Mouse (Mus musculus): ENCODE data around the gene Sema4d.

Sema4d gene

DNA sequence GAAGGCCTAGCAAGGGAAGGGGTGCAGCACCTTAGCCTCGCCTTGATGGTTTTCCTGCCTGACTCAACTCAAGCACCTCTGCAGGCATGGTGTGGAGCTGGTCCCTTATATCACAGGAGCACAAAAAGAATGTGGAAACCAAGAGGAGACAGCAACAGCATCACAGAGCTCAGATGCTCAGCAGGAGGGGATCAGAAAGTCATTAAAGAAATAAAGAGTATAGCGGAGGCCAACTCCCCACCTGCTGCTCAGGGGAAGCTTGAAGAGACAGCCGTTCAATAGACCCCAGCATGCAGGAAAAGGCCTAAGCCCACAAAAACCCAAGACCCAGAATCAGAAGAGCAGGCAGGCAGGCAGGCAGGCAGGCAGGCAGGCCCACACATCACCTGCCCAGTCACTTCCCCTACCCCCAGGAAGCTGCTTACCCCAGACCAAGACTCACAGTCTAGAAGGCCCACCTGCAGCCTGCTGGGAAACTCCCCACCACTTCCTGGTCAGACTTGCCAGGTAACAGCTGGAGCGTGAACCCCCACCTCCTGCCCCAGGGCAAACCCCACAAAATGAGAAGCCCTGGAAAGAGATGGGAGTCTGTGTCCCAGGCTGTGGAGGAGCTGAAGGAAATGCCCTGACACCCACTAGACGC lies 39.6 kb downstream of the Sema4d start:
- no peak for DNase-seq (ENCODE audit: low spot score)

- DNase-seq (ENCODE audit: low spot score), result no peak
Measured at GRCm38 (mm10) chr13:51753168-51753465, 40.4 kb downstream of the Sema4d start.

GRCm38 (mm10) chr13:51752346-51753167 lies 41.0 kb downstream of the Sema4d start:
- no peak for DNase-seq (ENCODE audit: low spot score)

- DNase-seq (ENCODE audit: low spot score), result no peak
Measured at GRCm38 (mm10) chr13:51749578-51750345, 43.8 kb downstream of the Sema4d start.

GRCm38 (mm10) chr13:51748009-51748552 lies 45.5 kb downstream of the Sema4d start:
- DNase-seq (ENCODE audit: low spot score), result peak; percentile 76

DNA sequence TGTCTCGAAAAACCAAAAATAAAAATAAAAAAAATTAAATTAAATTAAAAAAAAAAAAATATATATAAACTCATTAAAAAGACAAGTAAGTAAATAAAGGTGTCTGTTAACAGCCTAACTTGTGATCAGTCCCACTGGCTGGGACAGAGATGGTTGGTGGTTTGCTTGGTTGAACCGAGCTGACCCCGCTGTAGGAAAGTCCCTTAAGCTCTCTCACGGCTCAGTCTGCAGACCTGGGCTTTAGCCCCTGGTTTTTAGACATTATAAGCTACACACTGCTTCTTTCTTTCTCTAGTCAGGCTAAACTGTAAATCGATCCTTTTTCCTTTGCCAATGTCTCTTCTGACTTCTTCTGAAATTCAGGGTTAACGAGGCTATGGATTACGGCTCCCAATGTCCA lies 46.5 kb downstream of the Sema4d start:
- DNase-seq (ENCODE audit: low spot score), result no peak

- DNase-seq (ENCODE audit: low spot score), result peak; percentile 50
Measured at GRCm38 (mm10) chr13:51745862-51746261, 47.7 kb downstream of the Sema4d start.

- no peak for DNase-seq (ENCODE audit: low spot score)
Measured at GRCm38 (mm10) chr13:51743855-51744254, 49.7 kb downstream of the Sema4d start.

- no peak for DNase-seq (ENCODE audit: low spot score)
Measured at GRCm38 (mm10) chr13:51742551-51743052, 50.9 kb downstream of the Sema4d start.

DNA sequence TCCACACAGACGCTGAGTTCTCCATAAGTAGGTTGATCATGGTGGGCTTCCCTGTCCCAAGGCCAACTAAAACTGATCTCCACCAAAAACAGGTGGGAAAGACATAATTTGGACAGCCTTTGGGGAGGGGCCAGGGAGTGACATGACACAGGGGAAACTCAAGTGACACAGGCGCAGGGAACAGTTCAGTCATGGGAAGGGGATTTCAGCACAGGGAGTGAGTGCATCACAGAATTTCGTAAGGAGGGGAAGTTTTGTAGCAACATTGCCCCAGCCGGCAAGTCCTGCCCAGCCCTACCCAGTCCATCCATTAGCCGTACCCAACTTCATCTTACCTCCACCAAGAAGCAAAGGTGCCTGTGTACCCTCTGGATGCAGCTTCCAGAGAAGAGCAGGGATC lies 52.8 kb downstream of the Sema4d start:
- DNase-seq (ENCODE audit: low spot score), result no peak

DNA sequence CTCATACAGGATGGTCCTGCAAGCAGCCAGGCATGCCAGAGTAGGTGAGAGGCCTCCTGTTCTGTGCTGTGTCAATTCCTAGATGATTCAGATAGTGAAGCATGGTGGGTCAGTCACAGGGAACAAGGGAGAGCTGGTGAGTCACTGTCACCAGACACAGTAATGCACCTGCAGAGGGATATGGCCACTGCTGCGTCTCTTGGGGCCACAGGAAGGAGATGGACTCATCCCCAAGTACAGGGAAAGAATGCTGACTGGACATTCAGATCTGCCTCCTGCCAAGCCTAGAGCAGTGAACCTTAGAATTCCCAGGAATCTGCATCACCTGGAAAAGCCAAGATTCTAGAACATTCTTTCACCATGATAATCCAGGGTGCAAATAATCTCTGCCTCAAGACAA lies 53.8 kb downstream of the Sema4d start:
- DNase-seq (ENCODE audit: low spot score), result no peak

GRCm38 (mm10) chr13:51738531-51739117 lies 54.9 kb downstream of the Sema4d start:
- DNase-seq (ENCODE audit: low spot score), result peak; percentile 37

- peak; percentile 80 for DNase-seq (ENCODE audit: low spot score)
Measured at GRCm38 (mm10) chr13:51737949-51738513, 55.5 kb downstream of the Sema4d start.

- no peak for DNase-seq (ENCODE audit: low spot score)
Measured at GRCm38 (mm10) chr13:51737033-51737948, 56.3 kb downstream of the Sema4d start.

- DNase-seq (ENCODE audit: low spot score), result no peak
Measured at GRCm38 (mm10) chr13:51736007-51736911, 57.3 kb downstream of the Sema4d start.

- no peak for DNase-seq (ENCODE audit: low spot score)
Measured at GRCm38 (mm10) chr13:51734556-51734955, 59.0 kb downstream of the Sema4d start.

DNA sequence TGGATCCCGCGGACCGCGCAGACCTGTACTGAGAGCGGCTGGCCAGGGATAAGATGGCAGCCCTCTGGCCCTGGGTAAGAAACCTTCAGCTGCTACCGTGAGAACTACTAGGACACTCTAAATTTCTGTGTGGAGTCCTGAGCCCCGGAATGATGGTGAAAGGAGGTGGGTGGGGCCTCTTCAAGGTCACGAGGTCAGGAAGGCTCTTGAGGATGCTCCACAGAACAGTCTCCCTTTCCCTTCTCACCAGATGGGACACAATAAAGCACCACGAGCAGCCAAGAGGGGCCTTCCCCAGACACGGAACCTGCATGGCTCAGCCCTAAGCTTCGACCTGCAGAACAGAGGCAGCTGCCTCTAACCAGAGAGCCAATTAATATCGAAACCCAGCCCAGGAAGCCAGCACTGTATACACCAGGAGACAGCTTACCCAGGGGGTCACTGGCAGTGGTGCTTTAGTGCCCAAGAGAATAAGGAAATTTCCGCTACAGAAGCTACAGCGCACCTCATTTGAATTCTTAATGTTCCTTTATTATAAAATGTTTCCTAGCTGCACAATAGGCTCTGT lies 61.4 kb downstream of the Sema4d start:
- DNase-seq (ENCODE audit: low spot score), result no peak

DNA sequence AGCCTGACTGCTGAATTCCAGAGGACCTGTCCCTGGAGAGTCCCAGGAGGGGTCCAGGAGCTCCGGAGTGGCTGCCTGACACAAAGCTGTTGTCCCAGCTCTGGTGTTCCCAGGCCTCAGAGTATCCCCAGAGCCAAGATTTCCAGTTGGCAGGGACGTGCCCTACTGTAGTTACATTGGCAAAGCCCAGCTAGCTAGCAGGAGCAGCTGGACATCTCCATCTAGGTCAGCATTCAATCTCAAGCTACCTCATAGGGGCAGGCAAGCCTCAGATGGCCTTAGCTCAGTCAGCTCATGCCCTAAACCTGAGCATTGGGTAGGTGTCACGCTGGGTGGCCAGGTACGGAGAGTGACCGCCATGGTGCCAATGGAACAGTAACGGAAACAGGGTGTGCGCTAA lies 62.1 kb downstream of the Sema4d start:
- DNase-seq (ENCODE audit: low spot score), result no peak

GRCm38 (mm10) chr13:51729887-51730361 lies 63.6 kb downstream of the Sema4d start:
- DNase-seq (ENCODE audit: low spot score), result no peak

Data from c-Kit-positive CD71-positive TER-119-positive erythroid progenitor cells, embryonic 14.5 days (primary cell).